Mouse (Mus musculus) testis, adult 2 months (tissue): ENCODE results near the gene Stard8.

Experiments
- CTCF ChIP-seq: fragments of 200-500 bp; IDR thresholded peaks from 2 replicates; pipeline ENCODE4 v1.5.1; 2012; ENCODE audit warnings: low read depth, mild to moderate bottlenecking, inconsistent platforms, low read length, moderate library complexity; ENCODE audit not compliant: control insufficient read depth, insufficient read depth, insufficient replicate concordance
- POLR2A ChIP-seq: fragments of 200-500 bp; IDR thresholded peaks from 2 replicates; pipeline ENCODE4 v1.6.1; 2012; ENCODE audit warnings: low read depth, mild to moderate bottlenecking, inconsistent platforms, low read length, moderate library complexity; ENCODE audit not compliant: control insufficient read depth

DNA sequence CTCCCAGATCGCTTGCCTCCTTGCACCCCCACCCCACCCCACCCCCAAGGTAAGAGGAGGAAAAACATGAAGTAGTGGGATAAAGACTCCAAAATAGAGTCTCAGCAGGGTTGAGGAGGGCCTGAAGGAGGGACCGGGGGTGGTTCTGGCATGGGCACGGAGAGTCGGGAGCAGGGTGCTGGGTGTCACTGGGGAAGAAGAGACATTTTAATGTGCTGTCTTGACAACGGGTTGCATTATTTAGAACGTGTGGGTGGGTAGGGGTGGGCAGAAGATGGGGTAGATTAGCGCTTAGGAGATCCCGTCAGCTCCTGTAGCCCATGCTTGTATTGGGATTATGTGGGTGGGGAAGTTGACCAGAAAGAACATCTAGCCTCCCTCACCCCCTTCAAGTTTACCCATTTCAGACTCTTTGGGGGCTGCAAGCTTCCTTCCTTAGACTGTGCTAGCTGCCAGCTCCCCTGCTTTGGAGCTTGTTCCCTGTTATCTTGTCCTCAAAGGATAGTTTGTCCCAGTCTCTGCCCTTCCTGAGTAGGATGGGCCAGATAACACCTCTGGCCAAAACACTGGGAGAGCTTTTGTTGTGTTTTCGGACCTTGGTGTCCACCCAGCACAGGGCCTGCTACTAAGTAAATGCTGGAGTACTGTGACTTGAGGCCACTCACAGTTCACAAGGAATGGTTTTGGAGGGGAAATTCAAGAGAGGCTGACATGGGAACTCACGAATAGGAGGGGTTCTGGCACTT, 47.9 kb downstream of the Stard8 start:
- TF ChIP-seq CTCF (no peak), POLR2A (no peak)
